Mouse (Mus musculus) hindbrain, embryonic 10.5 days (tissue): ENCODE data around the gene Cdadc1. TPM values are rescaled to one million over a fixed set of nuclear protein-coding genes. Genes with fewer than 3 reads are reported as not detected.
"Not testable (repeated sequence)": the region's sequence is repeated elsewhere in the genome, so short reads cannot be mapped to it uniquely, and the experiment has no call there.

Experiments used
- DNase-seq: peaks from one replicate; pipeline ENCODE4 v3.0.0-alpha.2; 2017; ENCODE audit warnings: low spot score
- H3K27ac ChIP-seq: fragments of 300-500 bp; sonication (generic); 2 replicates; pipeline ENCODE4 v1.5.1; 2016; ENCODE audit warnings: mild to moderate bottlenecking, moderate library complexity
- H3K27me3 ChIP-seq: fragments of 300-500 bp; sonication (generic); 2 replicates; pipeline ENCODE4 v1.6.1; 2016; ENCODE audit warnings: mild to moderate bottlenecking; ENCODE audit not compliant: poor library complexity, insufficient read depth, severe bottlenecking
- H3K36me3 ChIP-seq: fragments of 300-500 bp; sonication (generic); 2 replicates; pipeline ENCODE4 v1.6.1; 2016; ENCODE audit warnings: mild to moderate bottlenecking, moderate library complexity
- H3K4me1 ChIP-seq: fragments of 300-500 bp; sonication (generic); replicated peaks from 2 replicates; pipeline ENCODE4 v1.6.1; 2016; ENCODE audit warnings: mild to moderate bottlenecking
- H3K4me3 ChIP-seq: fragments of 300-500 bp; sonication (generic); 2 replicates; pipeline ENCODE4 v1.5.1; 2016; ENCODE audit warnings: mild to moderate bottlenecking, moderate library complexity
- H3K9me3 ChIP-seq: fragments of 300-500 bp; sonication (generic); 2 replicates; pipeline ENCODE4 v1.6.1; 2016; ENCODE audit warnings: mild to moderate bottlenecking, moderate library complexity
- WGBS: fragments of 180-500 bp; shearing (Covaris S2); methylation state at CpG from one replicate; pipeline ENCODE4 v1.1.7; 2016; 5-methylcytosine and 5-hydroxymethylcytosine counted together
- polyA plus RNA-seq: library from polyadenylated mRNA; unstranded; fragments of >200 nt; fragmentation: Nextera tagmentation; extraction: Ambion mirVana; gene quantifications from 2 replicates; pipeline ENCODE4 v1.2.1, GENCODE M21; 2016

Gene Cdadc1
- polyA plus RNA-seq, 1 experiment from 2014 or later: 26.3 TPM

- Histone ChIP-seq H3K27ac (no peak overlapping the region), H3K4me1 (peaks cover 42% of the 10 kb centered on the region), H3K9me3 (no peaks in the 10 kb centered on the region), H3K36me3 (peaks cover 9% of the 10 kb centered on the region), H3K27me3 (peaks cover 63% of the 10 kb centered on the region), H3K4me3 (peak overlapping the region; percentile 72)
- 50% methylated on average over 7 of the region's 7 CpGs for WGBS
- peak; percentile 38 for DNase-seq
These were observed 30.1 kb upstream of the Cdadc1 start for GRCm38 (mm10) chr14:59627823-59628222.

- peaks cover 9% of the 10 kb centered on the region for H3K36me3 ChIP-seq
- 0 out of 2 replicates have a peak overlapping the region, but pooled peaks have one; percentile 24 for H3K27ac ChIP-seq
- no peak for DNase-seq
- H3K9me3 ChIP-seq: no peaks in the 10 kb centered on the region
- 40% methylated on average over 9 of the region's 9 CpGs for WGBS
- peak overlapping the region; percentile 72 for H3K4me3 ChIP-seq
- H3K4me1 ChIP-seq: peaks cover 42% of the 10 kb centered on the region
- peaks cover 69% of the 10 kb centered on the region for H3K27me3 ChIP-seq
These were observed 29.5 kb upstream of the Cdadc1 start for GRCm38 (mm10) chr14:59627142-59627680.

GRCm38 (mm10) chr14:59626711-59627110 is 29.0 kb upstream of the Cdadc1 start:
- Histone ChIP-seq H3K27me3 (peaks cover 74% of the 10 kb centered on the region), H3K4me1 (peaks cover 42% of the 10 kb centered on the region), H3K4me3 (peak overlapping the region; percentile 72), H3K27ac (peak overlapping the region; percentile 87; the same call in 1 of the 2 replicates), H3K36me3 (peaks cover 9% of the 10 kb centered on the region), H3K9me3 (no peaks in the 10 kb centered on the region)
- DNase-seq: no peak
- WGBS: 34% methylated on average over 8 of the region's 8 CpGs

- peak overlapping the region; percentile 72 for H3K4me3 ChIP-seq
- WGBS: under 1% methylated on average over 51 of the region's 51 CpGs
These were observed 28.1 kb upstream of the Cdadc1 start for GRCm38 (mm10) chr14:59625806-59626364.

GRCm38 (mm10) chr14:59625158-59625805 is 27.5 kb upstream of the Cdadc1 start, which contains the start of gene Shisa2:
Shisa2 (plus strand) TSS chr14:59625308.
- Histone ChIP-seq H3K36me3 (peaks cover 8% of the 10 kb centered on the region), H3K9me3 (no peaks in the 10 kb centered on the region), H3K27ac (peak within 1 kb of the TSS; percentile 87), H3K4me1 (peaks cover 42% of the 10 kb centered on the region), H3K4me3 (peak within 1 kb of the TSS; percentile 72), H3K27me3 (peaks cover 77% of the 10 kb centered on the region)
- WGBS: under 1% methylated on average over 65 of the region's 65 CpGs
- peak; percentile 88 for DNase-seq

More at GRCm38 (mm10) chr14:59625806-59626364, 28.1 kb upstream of the Cdadc1 start:
- peak; percentile 77 for DNase-seq
- Histone ChIP-seq H3K9me3 (no peaks in the 10 kb centered on the region), H3K36me3 (peaks cover 9% of the 10 kb centered on the region), H3K27ac (peak overlapping the region; percentile 87), H3K27me3 (peaks cover 78% of the 10 kb centered on the region), H3K4me1 (peaks cover 42% of the 10 kb centered on the region)

GRCm38 (mm10) chr14:59624326-59624885 is 26.6 kb upstream of the Cdadc1 start:
- Histone ChIP-seq H3K27me3 (peaks cover 69% of the 10 kb centered on the region), H3K9me3 (no peaks in the 10 kb centered on the region), H3K36me3 (no peaks in the 10 kb centered on the region), H3K4me3 (0 out of 2 replicates have a peak overlapping the region, but pooled peaks have one; percentile 72), H3K4me1 (peaks cover 39% of the 10 kb centered on the region), H3K27ac (no peak overlapping the region)
- WGBS: 31% methylated on average over 9 of the region's 9 CpGs
- no peak for DNase-seq

- no peaks in the 10 kb centered on the region for H3K36me3 ChIP-seq
- no peak overlapping the region for H3K27ac ChIP-seq
- peaks cover 9% of the 10 kb centered on the region for H3K27me3 ChIP-seq
- H3K4me3 ChIP-seq: no peak overlapping the region
- no peak for DNase-seq
- WGBS: 80% methylated on average over 7 of the region's 7 CpGs
- H3K9me3 ChIP-seq: no peaks in the 10 kb centered on the region
- no peaks in the 10 kb centered on the region for H3K4me1 ChIP-seq
These were observed 19.0 kb upstream of the Cdadc1 start for GRCm38 (mm10) chr14:59616802-59617201.

GRCm38 (mm10) chr14:59614149-59614548 is 16.4 kb upstream of the Cdadc1 start:
- DNase-seq, H3K27me3 ChIP-seq, H3K9me3 ChIP-seq, H3K36me3 ChIP-seq, H3K4me3 ChIP-seq, H3K27ac ChIP-seq, H3K4me1 ChIP-seq: not testable (repeated sequence)
- 78% methylated on average over 3 of the region's 3 CpGs for WGBS

- 58% methylated on average over 14 of the region's 14 CpGs for WGBS
- H3K27me3 ChIP-seq: peaks cover 4% of the 10 kb centered on the region; the same call in 1 of the 2 replicates
- no peaks in the 10 kb centered on the region for H3K9me3 ChIP-seq
- H3K36me3 ChIP-seq: no peaks in the 10 kb centered on the region
- H3K4me3 ChIP-seq: no peak overlapping the region
- H3K27ac ChIP-seq: no peak overlapping the region
- no peaks in the 10 kb centered on the region for H3K4me1 ChIP-seq
- DNase-seq: peak; percentile 53
These were observed 15.3 kb upstream of the Cdadc1 start for GRCm38 (mm10) chr14:59612920-59613625.

GRCm38 (mm10) chr14:59607021-59607420 is 9.3 kb upstream of the Cdadc1 start:
- H3K36me3 ChIP-seq: no peaks in the 10 kb centered on the region
- H3K4me1 ChIP-seq: no peaks in the 10 kb centered on the region
- no peak overlapping the region for H3K4me3 ChIP-seq
- WGBS: 42% methylated on average over 3 of the region's 3 CpGs
- no peak for DNase-seq
- H3K9me3 ChIP-seq: no peaks in the 10 kb centered on the region
- peaks cover 10% of the 10 kb centered on the region for H3K27me3 ChIP-seq
- no peak overlapping the region for H3K27ac ChIP-seq

- Histone ChIP-seq H3K27me3 (peaks cover 10% of the 10 kb centered on the region), H3K9me3 (no peaks in the 10 kb centered on the region), H3K27ac (no peak overlapping the region), H3K36me3 (no peaks in the 10 kb centered on the region), H3K4me1 (no peaks in the 10 kb centered on the region), H3K4me3 (no peak overlapping the region)
- DNase-seq: peak; percentile 67
- WGBS: 23% methylated on average over 5 of the region's 5 CpGs
These were observed 8.1 kb upstream of the Cdadc1 start for GRCm38 (mm10) chr14:59605671-59606353.

- 67% methylated on average over 5 of the region's 5 CpGs for WGBS
- Histone ChIP-seq H3K36me3 (no peaks in the 10 kb centered on the region), H3K4me3 (no peak overlapping the region), H3K4me1 (no peaks in the 10 kb centered on the region), H3K9me3 (no peaks in the 10 kb centered on the region), H3K27me3 (peaks cover 10% of the 10 kb centered on the region), H3K27ac (no peak overlapping the region)
- DNase-seq: no peak
These were observed 6.4 kb upstream of the Cdadc1 start for GRCm38 (mm10) chr14:59604002-59604645.
